Mouse (Mus musculus) 416B (cell line): ENCODE measurements around the gene Sp7.

Source experiments
- DNase-seq: peaks from one replicate; pipeline ENCODE4 v3.0.0; 2011; ENCODE audit warnings: low read depth

The Sp7 gene

GRCm38 (mm10) chr15:102346444-102346843 is 20.5 kb downstream of the Sp7 start:
- DNase-seq = no peak

- no peak for DNase-seq
These were observed 22.5 kb downstream of the Sp7 start for GRCm38 (mm10) chr15:102344490-102344889.

- DNase-seq = peak; percentile 83
These were observed 25.4 kb downstream of the Sp7 start for GRCm38 (mm10) chr15:102341580-102341979.

GRCm38 (mm10) chr15:102339612-102340011 is 27.4 kb downstream of the Sp7 start:
- no peak for DNase-seq

- no peak for DNase-seq
These were observed 30.0 kb downstream of the Sp7 start for GRCm38 (mm10) chr15:102336946-102337345.

GRCm38 (mm10) chr15:102335925-102336324 is 31.1 kb downstream of the Sp7 start:
- peak; percentile 65 for DNase-seq

- DNase-seq = no peak
These were observed 31.7 kb downstream of the Sp7 start for GRCm38 (mm10) chr15:102335254-102335653.

- peak; percentile 88 for DNase-seq
These were observed 35.4 kb downstream of the Sp7 start, which contains the start of gene Myg1 for GRCm38 (mm10) chr15:102331610-102332015. Myg1 (plus strand) TSS chr15:102331709.

GRCm38 (mm10) chr15:102326892-102327291 is 40.1 kb downstream of the Sp7 start:
- DNase-seq = no peak

GRCm38 (mm10) chr15:102326022-102326576 is 40.9 kb downstream of the Sp7 start, which contains the start of gene Pfdn5:
Pfdn5 (plus strand) TSS chr15:102326116.
- peak; percentile 82 for DNase-seq

- DNase-seq = peak; percentile 53
These were observed 42.1 kb downstream of the Sp7 start for GRCm38 (mm10) chr15:102324654-102325473.

GRCm38 (mm10) chr15:102316263-102316662 is 50.7 kb downstream of the Sp7 start:
- DNase-seq = peak; percentile 72

- no peak for DNase-seq
These were observed 51.7 kb downstream of the Sp7 start for GRCm38 (mm10) chr15:102315292-102315691.

GRCm38 (mm10) chr15:102311489-102311888 is 55.5 kb downstream of the Sp7 start:
- peak; percentile 66 for DNase-seq

GRCm38 (mm10) chr15:102310074-102310845 is 56.7 kb downstream of the Sp7 start:
- DNase-seq = no peak

GRCm38 (mm10) chr15:102308717-102309116 is 58.3 kb downstream of the Sp7 start:
- no peak for DNase-seq
